Mouse (Mus musculus) midbrain, embryonic 11.5 days (tissue): Measurements from ENCODE around the gene Zfp827. TPM values are rescaled to one million over a fixed set of nuclear protein-coding genes. Genes with fewer than 3 reads are reported as not detected.

Experiments used
- ATAC-seq: fragments of 200-750 bp; cut with Nextera tagmentation; 2 replicates; pipeline ENCODE4 v1.8.0; 2017; ENCODE audit warnings: moderate TSS enrichment, moderate library complexity; ENCODE audit not compliant: low FRiP score
- DNase-seq: peaks from one replicate; pipeline ENCODE4 v3.0.0; 2015; ENCODE audit warnings: low spot score; ENCODE audit errors: missing footprints
- H3K27ac ChIP-seq: fragments of 300-500 bp; sonication (generic); 2 replicates; pipeline ENCODE4 v1.5.1; 2014; ENCODE audit warnings: low read depth, low read length
- H3K27me3 ChIP-seq: fragments of 300-500 bp; sonication (generic); 2 replicates; pipeline ENCODE4 v1.6.1; 2014; ENCODE audit warnings: mild to moderate bottlenecking, low read length, moderate library complexity, mixed read lengths; ENCODE audit not compliant: control insufficient read depth, insufficient read depth
- H3K36me3 ChIP-seq: fragments of 300-500 bp; sonication (generic); 2 replicates; pipeline ENCODE4 v1.6.1; 2014; ENCODE audit warnings: mild to moderate bottlenecking, low read length, moderate library complexity, mixed read lengths; ENCODE audit not compliant: control insufficient read depth, insufficient read depth
- H3K4me1 ChIP-seq: fragments of 300-500 bp; sonication (generic); 2 replicates; pipeline ENCODE4 v1.6.1; 2014; ENCODE audit warnings: low read length; ENCODE audit not compliant: control insufficient read depth, insufficient read depth
- H3K4me2 ChIP-seq: fragments of 300-500 bp; sonication (generic); 2 replicates; pipeline ENCODE4 v1.6.1; 2014; ENCODE audit warnings: mild to moderate bottlenecking, moderate library complexity
- H3K4me3 ChIP-seq: fragments of 300-500 bp; sonication (generic); 2 replicates; pipeline ENCODE4 v1.5.1; 2014; ENCODE audit warnings: low read depth, low read length
- H3K9ac ChIP-seq: fragments of 300-500 bp; sonication (generic); 2 replicates; pipeline ENCODE4 v1.6.1; 2014; ENCODE audit warnings: low read length
- H3K9me3 ChIP-seq: fragments of 300-500 bp; sonication (generic); 2 replicates; pipeline ENCODE4 v1.6.1; 2016; ENCODE audit warnings: low read length; ENCODE audit not compliant: control insufficient read depth
- WGBS: fragments of 180-500 bp; shearing (Covaris S2); extraction: QIAGEN DNeasy Blood & Tissue Kit; methylation state at CpG from one replicate; pipeline ENCODE4 v1.1.7; 2014; 5-methylcytosine and 5-hydroxymethylcytosine counted together
- polyA plus RNA-seq: library from polyadenylated mRNA; unstranded; fragments of >200 nt; fragmentation: Nextera tagmentation; extraction: Ambion mirVana; gene quantifications from 2 replicates; pipeline ENCODE4 v1.2.1, GENCODE M21; 2014

Gene Zfp827
- polyA plus RNA-seq, 1 experiment from 2014 or later, result 9.5 TPM

DNA sequence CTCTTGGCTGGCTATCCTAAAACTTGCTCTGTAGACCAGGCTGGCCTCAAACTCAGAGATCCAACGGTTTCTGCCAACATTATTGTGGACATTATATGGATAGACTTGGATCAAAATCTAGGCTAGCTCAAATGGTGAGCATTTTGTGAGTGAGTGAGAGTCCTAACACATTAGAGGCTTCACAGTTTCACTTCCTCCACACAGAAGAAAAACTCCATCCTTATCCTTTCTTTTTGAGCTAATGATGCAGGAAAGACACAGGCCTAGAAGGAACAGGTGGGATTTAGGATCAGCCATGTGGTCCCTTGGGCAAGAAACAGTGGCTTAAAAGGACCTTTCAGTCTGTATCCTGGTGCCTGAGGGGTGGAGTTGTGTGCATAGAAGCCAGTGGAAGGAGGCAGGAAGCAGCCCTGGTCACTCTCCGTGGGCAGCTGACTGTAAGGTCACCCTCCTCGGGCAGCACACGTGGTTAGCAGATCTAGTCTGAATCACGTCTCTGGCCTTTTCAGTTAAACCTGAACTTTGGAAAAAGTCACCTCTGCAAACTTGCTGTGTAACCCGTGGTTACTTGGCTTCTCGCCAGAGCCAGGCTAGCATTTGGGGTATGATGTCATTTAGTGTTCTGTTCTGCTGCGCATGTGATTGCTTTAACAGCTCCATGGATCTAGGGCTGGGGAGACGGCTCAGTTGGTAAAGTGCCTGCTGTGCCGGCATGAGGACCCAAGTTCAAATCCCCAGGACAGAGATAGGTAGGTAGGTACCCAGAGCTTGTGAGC is 134.5 kb downstream of the Zfp827 start:
- H3K9ac ChIP-seq, result no peak overlapping the region
- WGBS, result 86% methylated on average over 10 of the region's 10 CpGs
- no peak overlapping the region for H3K4me2 ChIP-seq
- no peak for DNase-seq
- H3K27me3 ChIP-seq, result no peaks in the 10 kb centered on the region
- H3K9me3 ChIP-seq, result no peaks in the 10 kb centered on the region
- H3K4me1 ChIP-seq, result no peaks in the 10 kb centered on the region
- no peak overlapping the region for H3K27ac ChIP-seq
- ATAC-seq, result no peak
- H3K36me3 ChIP-seq, result 0 out of 2 replicates have a peak, but pooled peaks cover 3% of the 10 kb centered on the region
- H3K4me3 ChIP-seq, result no peak overlapping the region

DNA sequence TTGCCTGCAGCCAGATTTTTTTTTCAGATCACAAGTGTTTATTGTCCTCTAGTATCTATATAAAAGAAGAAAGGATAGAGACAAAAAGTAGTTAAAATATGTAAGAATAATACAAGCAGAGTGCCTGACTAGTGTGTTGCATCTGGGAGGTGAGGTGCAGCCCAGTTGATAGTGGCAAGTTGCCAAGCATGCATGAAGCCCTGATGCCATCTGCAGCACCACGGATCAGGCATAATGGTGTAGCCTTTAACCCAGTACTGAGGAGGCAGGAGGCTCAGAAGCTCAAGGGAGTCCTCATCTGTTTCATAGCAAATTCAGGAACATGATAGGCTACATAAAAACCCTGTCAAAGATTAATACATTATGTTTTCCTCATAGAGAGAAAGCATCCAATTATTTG is 136.1 kb downstream of the Zfp827 start:
- Histone ChIP-seq H3K27ac (no peak overlapping the region), H3K4me2 (no peak overlapping the region), H3K4me3 (no peak overlapping the region), H3K9ac (no peak overlapping the region), H3K9me3 (no peaks in the 10 kb centered on the region), H3K36me3 (0 out of 2 replicates have a peak, but pooled peaks cover 3% of the 10 kb centered on the region), H3K27me3 (no peaks in the 10 kb centered on the region), H3K4me1 (no peaks in the 10 kb centered on the region)
- no peak for ATAC-seq
- WGBS, result 81% methylated on average over 1 of the region's 1 CpGs
- no peak for DNase-seq

DNA sequence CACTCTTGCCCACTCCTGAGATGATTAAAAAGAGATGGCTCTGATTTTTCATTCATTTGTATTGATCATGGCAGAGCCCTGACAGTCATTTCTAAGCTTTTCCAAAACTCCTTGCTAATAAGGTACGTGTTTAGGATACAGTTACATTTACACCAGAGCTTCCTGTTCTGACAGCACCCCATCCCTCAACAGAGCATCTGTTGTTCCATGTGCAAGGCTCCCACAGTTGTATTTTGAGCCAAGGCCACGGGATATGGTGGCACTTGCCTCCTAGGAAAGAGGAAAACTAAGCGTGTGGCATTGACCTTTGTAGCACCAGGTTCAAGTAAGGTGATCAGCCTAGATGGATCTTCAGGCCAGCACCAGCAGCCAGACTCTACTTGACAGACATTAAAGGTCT is 137.0 kb downstream of the Zfp827 start:
- no peak overlapping the region for H3K9ac ChIP-seq
- no peak for ATAC-seq
- 0 out of 2 replicates have a peak, but pooled peaks cover 3% of the 10 kb centered on the region for H3K36me3 ChIP-seq
- H3K27me3 ChIP-seq, result no peaks in the 10 kb centered on the region
- H3K9me3 ChIP-seq, result no peaks in the 10 kb centered on the region
- H3K4me2 ChIP-seq, result no peak overlapping the region
- no peak for DNase-seq
- H3K27ac ChIP-seq, result no peak overlapping the region
- no peak overlapping the region for H3K4me3 ChIP-seq
- 89% methylated on average over 3 of the region's 3 CpGs for WGBS
- H3K4me1 ChIP-seq, result no peaks in the 10 kb centered on the region

DNA sequence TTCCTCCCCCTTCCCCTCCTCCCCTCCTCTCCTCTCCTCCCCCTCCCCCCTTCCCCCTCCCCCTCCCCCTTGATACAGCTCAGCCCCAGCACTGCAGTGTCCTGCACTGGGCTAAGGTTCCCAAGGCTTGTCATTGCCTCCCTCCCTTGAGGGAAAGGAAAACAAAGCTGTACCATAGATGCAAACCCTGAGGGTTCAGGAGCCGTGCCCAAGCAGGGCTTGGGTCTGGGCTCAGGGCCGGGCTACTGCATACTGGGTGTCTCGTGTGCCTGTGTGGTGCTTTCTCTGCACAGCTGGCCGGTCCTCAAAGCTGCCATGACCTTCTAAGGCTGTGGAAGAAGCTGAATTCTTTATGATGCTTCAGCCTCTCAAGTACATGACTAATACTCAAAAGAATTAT is 145.4 kb downstream of the Zfp827 start:
- no peak overlapping the region for H3K4me3 ChIP-seq
- H3K27ac ChIP-seq, result no peak overlapping the region
- 0 out of 2 replicates have a peak, but pooled peaks cover 3% of the 10 kb centered on the region for H3K4me1 ChIP-seq
- DNase-seq (no peak), ATAC-seq (peak; percentile 58; the same call in 1 of the 2 replicates)
- no peak overlapping the region for H3K4me2 ChIP-seq
- no peaks in the 10 kb centered on the region for H3K9me3 ChIP-seq
- 70% methylated on average over 4 of the region's 4 CpGs for WGBS
- no peaks in the 10 kb centered on the region for H3K27me3 ChIP-seq
- peaks cover 4% of the 10 kb centered on the region; the same call in 1 of the 2 replicates for H3K36me3 ChIP-seq
- no peak overlapping the region for H3K9ac ChIP-seq

DNA sequence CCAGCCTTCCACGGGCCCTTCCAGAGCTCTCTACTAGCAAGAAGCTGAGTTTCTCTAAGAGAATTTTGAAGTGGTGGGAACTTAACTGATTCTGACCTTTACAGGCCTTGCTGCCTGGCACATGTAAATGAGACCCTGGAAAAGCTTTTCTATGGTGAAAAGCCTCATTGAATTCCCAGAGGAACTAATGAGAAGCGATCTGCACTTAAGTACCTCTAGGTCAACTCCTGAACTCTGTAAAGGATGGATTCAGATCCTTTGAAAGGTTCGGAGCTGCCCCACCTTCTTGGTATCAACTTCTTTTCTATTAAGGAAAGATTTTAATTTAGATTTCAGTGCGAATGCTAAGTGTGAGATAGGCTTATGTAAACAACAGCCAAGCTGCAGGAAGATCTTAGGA is 147.8 kb downstream of the Zfp827 start:
- Histone ChIP-seq H3K27ac (no peak overlapping the region), H3K9ac (no peak overlapping the region), H3K9me3 (no peaks in the 10 kb centered on the region), H3K4me1 (0 out of 2 replicates have a peak, but pooled peaks cover 3% of the 10 kb centered on the region), H3K4me2 (no peak overlapping the region), H3K4me3 (no peak overlapping the region), H3K27me3 (no peaks in the 10 kb centered on the region), H3K36me3 (peaks cover 9% of the 10 kb centered on the region; the same call in 1 of the 2 replicates)
- DNase-seq, result no peak
- 62% methylated on average over 4 of the region's 4 CpGs for WGBS
- ATAC-seq, result no peak

- Histone ChIP-seq H3K4me1 (0 out of 2 replicates have a peak, but pooled peaks cover 3% of the 10 kb centered on the region), H3K9me3 (no peaks in the 10 kb centered on the region), H3K27me3 (no peaks in the 10 kb centered on the region), H3K4me3 (no peak overlapping the region), H3K9ac (no peak overlapping the region), H3K36me3 (peaks cover 18% of the 10 kb centered on the region), H3K4me2 (no peak overlapping the region), H3K27ac (no peak overlapping the region)
- no peak for DNase-seq
- WGBS, result 95% methylated on average over 6 of the region's 6 CpGs
- no peak for ATAC-seq
Measured at GRCm38 (mm10) chr8:79179678-79180077, 151.4 kb downstream of the Zfp827 start.

DNA sequence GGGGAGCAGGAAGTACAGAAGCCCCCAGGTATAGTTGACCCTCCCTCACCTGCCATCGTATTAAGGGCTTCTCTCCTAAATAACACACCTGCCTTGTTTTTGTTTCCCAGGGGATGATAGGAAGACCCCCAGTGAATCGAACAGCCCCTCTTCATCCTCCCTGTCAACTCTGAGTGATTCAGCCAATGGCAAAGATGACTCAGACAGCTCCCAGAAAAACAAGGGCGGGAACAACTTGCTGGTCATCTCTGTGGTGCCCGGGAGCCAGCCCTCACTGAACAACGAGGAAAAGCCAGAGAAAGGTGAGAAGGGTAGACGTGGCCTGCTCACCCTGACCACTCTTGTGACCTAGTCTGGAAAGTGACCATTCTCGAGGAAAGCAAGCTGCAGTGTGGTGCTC is 157.3 kb downstream of the Zfp827 start:
- Histone ChIP-seq H3K4me3 (no peak overlapping the region), H3K9ac (no peak overlapping the region), H3K27me3 (no peaks in the 10 kb centered on the region), H3K9me3 (no peaks in the 10 kb centered on the region), H3K4me2 (no peak overlapping the region), H3K36me3 (peaks cover 18% of the 10 kb centered on the region), H3K4me1 (no peaks in the 10 kb centered on the region), H3K27ac (no peak overlapping the region)
- ATAC-seq (peak; percentile 11; the same call in 1 of the 2 replicates), DNase-seq (no peak)
- 90% methylated on average over 7 of the region's 7 CpGs for WGBS

DNA sequence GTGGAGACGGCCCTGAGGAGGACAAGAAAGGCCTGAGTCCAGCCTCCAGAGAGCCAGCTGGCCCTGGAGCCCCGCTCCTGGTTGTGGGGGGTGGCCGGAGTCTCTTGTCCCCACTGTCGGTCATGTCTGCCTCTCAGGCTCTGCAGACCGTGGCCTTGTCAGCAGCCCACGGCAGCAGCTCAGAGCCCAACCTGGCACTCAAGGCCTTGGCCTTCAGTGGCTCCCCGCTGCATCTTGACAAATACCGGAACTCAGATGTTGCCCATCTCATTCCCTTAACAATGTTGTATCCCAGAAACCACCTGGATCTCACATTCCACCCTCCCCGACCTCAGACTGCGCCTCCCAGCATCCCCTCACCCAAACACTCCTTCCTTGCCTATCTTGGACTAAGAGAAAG is 161.8 kb downstream of the Zfp827 start:
- Histone ChIP-seq H3K9ac (no peak overlapping the region), H3K27me3 (no peaks in the 10 kb centered on the region), H3K9me3 (no peaks in the 10 kb centered on the region), H3K27ac (no peak overlapping the region), H3K4me2 (no peak overlapping the region), H3K36me3 (peaks cover 14% of the 10 kb centered on the region), H3K4me3 (no peak overlapping the region), H3K4me1 (no peaks in the 10 kb centered on the region)
- DNase-seq (peak; percentile 75), ATAC-seq (no peak)
- WGBS, result 97% methylated on average over 9 of the region's 10 CpGs

DNA sequence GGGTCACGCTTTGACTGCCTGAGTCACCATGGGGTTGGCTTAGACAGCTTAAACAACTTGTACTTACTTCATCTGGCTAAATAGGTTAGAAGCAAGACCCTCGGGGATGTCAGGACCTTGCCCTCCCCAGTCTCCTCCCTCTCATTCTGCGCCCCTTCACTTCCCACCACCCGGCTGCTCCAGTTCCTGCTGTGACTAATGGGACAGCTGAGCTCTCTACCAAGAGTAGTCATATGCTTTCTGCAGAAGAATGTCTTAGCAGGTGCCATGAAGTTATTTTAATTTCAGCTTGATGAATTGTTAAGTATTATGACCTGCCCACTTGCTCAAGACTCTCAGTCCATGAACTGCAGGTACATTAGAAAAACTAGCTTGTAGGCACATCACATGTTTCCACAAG is 168.2 kb downstream of the Zfp827 start:
- Histone ChIP-seq H3K4me2 (no peak overlapping the region), H3K36me3 (no peaks in the 10 kb centered on the region; the same call in 1 of the 2 replicates), H3K4me1 (no peaks in the 10 kb centered on the region), H3K27me3 (no peaks in the 10 kb centered on the region), H3K9ac (no peak overlapping the region), H3K4me3 (no peak overlapping the region), H3K27ac (no peak overlapping the region), H3K9me3 (no peaks in the 10 kb centered on the region)
- DNase-seq (no peak), ATAC-seq (no peak)
- WGBS, result 68% methylated on average over 4 of the region's 4 CpGs
